Mouse (Mus musculus) forebrain, embryonic 13.5 days (tissue): ENCODE results near the gene Kirrel3. TPM values are rescaled to one million over a fixed set of nuclear protein-coding genes. Genes with fewer than 3 reads are reported as not detected.
A peak's percentile ranks its signal among the peaks of the same experiment; 100 is the strongest.

Source experiments
- ATAC-seq: fragments of 200-750 bp; cut with Nextera tagmentation; 2 replicates; pipeline ENCODE4 v1.8.0; 2017
- H3K27ac ChIP-seq: fragments of 300-500 bp; sonication (generic); 2 replicates; pipeline ENCODE4 v1.5.1; 2015; ENCODE audit warnings: inconsistent platforms, mild to moderate bottlenecking, moderate library complexity
- H3K27me3 ChIP-seq: fragments of 300-500 bp; sonication (generic); 2 replicates; pipeline ENCODE4 v1.6.1; 2015; ENCODE audit warnings: mild to moderate bottlenecking, inconsistent platforms
- H3K36me3 ChIP-seq: fragments of 300-500 bp; sonication (generic); 2 replicates; pipeline ENCODE4 v1.6.1; 2015; ENCODE audit warnings: mild to moderate bottlenecking, inconsistent platforms; ENCODE audit not compliant: poor library complexity, severe bottlenecking
- H3K4me1 ChIP-seq: fragments of 300-500 bp; sonication (generic); 2 replicates; pipeline ENCODE4 v1.6.1; 2015; ENCODE audit warnings: inconsistent platforms
- H3K4me2 ChIP-seq: fragments of 300-500 bp; sonication (generic); 2 replicates; pipeline ENCODE4 v1.6.1; 2015; ENCODE audit warnings: inconsistent platforms, mild to moderate bottlenecking, moderate library complexity
- H3K4me3 ChIP-seq: fragments of 300-500 bp; sonication (generic); 2 replicates; pipeline ENCODE4 v1.5.1; 2015; ENCODE audit warnings: mild to moderate bottlenecking, inconsistent platforms
- H3K9ac ChIP-seq: fragments of 300-500 bp; sonication (generic); 2 replicates; pipeline ENCODE4 v1.6.1; 2015; ENCODE audit warnings: mild to moderate bottlenecking, inconsistent platforms
- H3K9me3 ChIP-seq: fragments of 300-500 bp; sonication (generic); replicated peaks from 2 replicates; pipeline ENCODE4 v1.6.1; 2016; ENCODE audit warnings: inconsistent platforms
- WGBS: fragments of 180-500 bp; shearing (Covaris S2); methylation state at CpG from one replicate; pipeline ENCODE4 v1.1.7; 2015; 5-methylcytosine and 5-hydroxymethylcytosine counted together
- polyA plus RNA-seq: library from polyadenylated mRNA; unstranded; fragments of >200 nt; fragmentation: Nextera tagmentation; extraction: Ambion mirVana; gene quantifications from 2 replicates; pipeline ENCODE4 v1.2.1, GENCODE M21; 2015

Gene Kirrel3
- polyA plus RNA-seq, 1 experiment from 2014 or later = 17.1 TPM

- ATAC-seq = no peak
- no peak overlapping the region for H3K4me2 ChIP-seq
- H3K4me1 ChIP-seq = peaks cover 49% of the 10 kb centered on the region
- no peak overlapping the region for H3K27ac ChIP-seq
- H3K9me3 ChIP-seq = no peaks in the 10 kb centered on the region
- H3K9ac ChIP-seq = no peak overlapping the region
- no peak overlapping the region for H3K4me3 ChIP-seq
- WGBS = 91% methylated on average over 6 of the region's 6 CpGs
- H3K27me3 ChIP-seq = peaks cover 6% of the 10 kb centered on the region
- no peaks in the 10 kb centered on the region for H3K36me3 ChIP-seq
Observed at GRCm38 (mm10) chr9:34708691-34709090, 223.0 kb downstream of the Kirrel3 start.

- no peak overlapping the region for H3K4me3 ChIP-seq
- no peak overlapping the region for H3K27ac ChIP-seq
- no peaks in the 10 kb centered on the region for H3K36me3 ChIP-seq
- peak; percentile 87 for ATAC-seq
- H3K4me1 ChIP-seq = peaks cover 27% of the 10 kb centered on the region
- no peak overlapping the region for H3K4me2 ChIP-seq
- H3K27me3 ChIP-seq = peaks cover 24% of the 10 kb centered on the region
- no peak overlapping the region for H3K9ac ChIP-seq
- 6% methylated on average over 1 of the region's 1 CpGs for WGBS
- H3K9me3 ChIP-seq = no peaks in the 10 kb centered on the region
Observed at GRCm38 (mm10) chr9:34711996-34712395, 226.3 kb downstream of the Kirrel3 start.

GRCm38 (mm10) chr9:34712996-34713395, 227.3 kb downstream of the Kirrel3 start:
- H3K9me3 ChIP-seq = no peaks in the 10 kb centered on the region
- H3K9ac ChIP-seq = no peak overlapping the region
- H3K27ac ChIP-seq = no peak overlapping the region
- no peak overlapping the region for H3K4me3 ChIP-seq
- no peak overlapping the region for H3K4me2 ChIP-seq
- H3K36me3 ChIP-seq = no peaks in the 10 kb centered on the region
- peaks cover 24% of the 10 kb centered on the region for H3K27me3 ChIP-seq
- no peak; the same call in 1 of the 2 replicates for ATAC-seq
- 65% methylated on average over 4 of the region's 4 CpGs for WGBS
- H3K4me1 ChIP-seq = peaks cover 27% of the 10 kb centered on the region

GRCm38 (mm10) chr9:34713462-34713926, 227.8 kb downstream of the Kirrel3 start:
- no peak overlapping the region for H3K27ac ChIP-seq
- peak; percentile 13; the same call in 1 of the 2 replicates for ATAC-seq
- no peaks in the 10 kb centered on the region for H3K9me3 ChIP-seq
- H3K9ac ChIP-seq = no peak overlapping the region
- peaks cover 27% of the 10 kb centered on the region for H3K4me1 ChIP-seq
- peaks cover 24% of the 10 kb centered on the region for H3K27me3 ChIP-seq
- no peaks in the 10 kb centered on the region for H3K36me3 ChIP-seq
- no peak overlapping the region for H3K4me2 ChIP-seq
- WGBS = 88% methylated on average over 4 of the region's 4 CpGs
- no peak overlapping the region for H3K4me3 ChIP-seq

GRCm38 (mm10) chr9:34714996-34715619, 229.4 kb downstream of the Kirrel3 start:
- no peak overlapping the region for H3K9ac ChIP-seq
- no peak overlapping the region for H3K4me3 ChIP-seq
- peaks cover 24% of the 10 kb centered on the region for H3K27me3 ChIP-seq
- no peak overlapping the region for H3K27ac ChIP-seq
- ATAC-seq = no peak
- no peaks in the 10 kb centered on the region for H3K36me3 ChIP-seq
- no peak overlapping the region for H3K4me2 ChIP-seq
- peaks cover 27% of the 10 kb centered on the region for H3K4me1 ChIP-seq
- 43% methylated on average over 3 of the region's 3 CpGs for WGBS
- no peaks in the 10 kb centered on the region for H3K9me3 ChIP-seq

- ATAC-seq = no peak
- WGBS = 89% methylated on average over 2 of the region's 2 CpGs
- peaks cover 25% of the 10 kb centered on the region for H3K4me1 ChIP-seq
- no peak overlapping the region for H3K4me3 ChIP-seq
- no peaks in the 10 kb centered on the region for H3K36me3 ChIP-seq
- peaks cover 29% of the 10 kb centered on the region for H3K27me3 ChIP-seq
- H3K9me3 ChIP-seq = no peaks in the 10 kb centered on the region
- H3K4me2 ChIP-seq = no peak overlapping the region
- H3K9ac ChIP-seq = no peak overlapping the region
- no peak overlapping the region for H3K27ac ChIP-seq
Observed at GRCm38 (mm10) chr9:34716476-34716875, 230.8 kb downstream of the Kirrel3 start.

- Histone ChIP-seq H3K36me3 (no peaks in the 10 kb centered on the region), H3K4me2 (no peak overlapping the region), H3K4me1 (peaks cover 7% of the 10 kb centered on the region; the same call in 1 of the 2 replicates), H3K9ac (no peak overlapping the region), H3K27me3 (0 out of 2 replicates have a peak, but pooled peaks cover 5% of the 10 kb centered on the region), H3K9me3 (no peaks in the 10 kb centered on the region), H3K4me3 (no peak overlapping the region), H3K27ac (no peak overlapping the region)
- no peak for ATAC-seq
- WGBS = 55% methylated on average over 6 of the region's 6 CpGs
Observed at GRCm38 (mm10) chr9:34721478-34722197, 235.9 kb downstream of the Kirrel3 start.

- peaks cover 7% of the 10 kb centered on the region; the same call in 1 of the 2 replicates for H3K4me1 ChIP-seq
- H3K36me3 ChIP-seq = no peaks in the 10 kb centered on the region
- no peak for ATAC-seq
- no peaks in the 10 kb centered on the region for H3K9me3 ChIP-seq
- no peak overlapping the region for H3K4me3 ChIP-seq
- no peak overlapping the region for H3K27ac ChIP-seq
- no peak overlapping the region for H3K9ac ChIP-seq
- 19% methylated on average over 5 of the region's 5 CpGs for WGBS
- H3K27me3 ChIP-seq = 0 out of 2 replicates have a peak, but pooled peaks cover 5% of the 10 kb centered on the region
- no peak overlapping the region for H3K4me2 ChIP-seq
Observed at GRCm38 (mm10) chr9:34722198-34722550, 236.5 kb downstream of the Kirrel3 start.

GRCm38 (mm10) chr9:34732507-34732906, 246.8 kb downstream of the Kirrel3 start:
- 42% methylated on average over 6 of the region's 6 CpGs for WGBS
- Histone ChIP-seq H3K9me3 (no peaks in the 10 kb centered on the region), H3K27ac (no peak overlapping the region; the same call in 1 of the 2 replicates), H3K4me3 (no peak overlapping the region), H3K4me2 (no peak overlapping the region), H3K27me3 (no peaks in the 10 kb centered on the region), H3K9ac (no peak overlapping the region), H3K36me3 (no peaks in the 10 kb centered on the region), H3K4me1 (peaks cover 16% of the 10 kb centered on the region)
- ATAC-seq = peak; percentile 67

GRCm38 (mm10) chr9:34733579-34733978, 247.9 kb downstream of the Kirrel3 start:
- H3K9me3 ChIP-seq = no peaks in the 10 kb centered on the region
- no peaks in the 10 kb centered on the region for H3K27me3 ChIP-seq
- H3K27ac ChIP-seq = no peak overlapping the region
- 67% methylated on average over 6 of the region's 6 CpGs for WGBS
- no peak overlapping the region for H3K4me3 ChIP-seq
- peaks cover 16% of the 10 kb centered on the region for H3K4me1 ChIP-seq
- ATAC-seq = no peak
- no peak overlapping the region for H3K9ac ChIP-seq
- no peaks in the 10 kb centered on the region for H3K36me3 ChIP-seq
- no peak overlapping the region for H3K4me2 ChIP-seq

- ATAC-seq = no peak
- Histone ChIP-seq H3K27me3 (no peaks in the 10 kb centered on the region), H3K9ac (no peak overlapping the region), H3K4me1 (peaks cover 24% of the 10 kb centered on the region), H3K36me3 (no peaks in the 10 kb centered on the region), H3K27ac (no peak overlapping the region), H3K4me2 (no peak overlapping the region), H3K9me3 (no peaks in the 10 kb centered on the region), H3K4me3 (no peak overlapping the region)
- WGBS = 87% methylated on average over 4 of the region's 4 CpGs
Observed at GRCm38 (mm10) chr9:34734991-34735390, 249.3 kb downstream of the Kirrel3 start.

GRCm38 (mm10) chr9:34739431-34739830, 253.7 kb downstream of the Kirrel3 start:
- Histone ChIP-seq H3K27ac (0 out of 2 replicates have a peak overlapping the region, but pooled peaks have one; percentile 4), H3K4me1 (peaks cover 9% of the 10 kb centered on the region), H3K4me3 (no peak overlapping the region), H3K4me2 (no peak overlapping the region), H3K9me3 (no peaks in the 10 kb centered on the region), H3K36me3 (no peaks in the 10 kb centered on the region), H3K9ac (no peak overlapping the region), H3K27me3 (no peaks in the 10 kb centered on the region)
- WGBS = 18% methylated on average over 5 of the region's 5 CpGs
- peak; percentile 24; the same call in 1 of the 2 replicates for ATAC-seq
